Mouse (Mus musculus): ENCODE measurements around the gene Dnajb1. TPM values are rescaled to one million over a fixed set of nuclear protein-coding genes. Genes with fewer than 3 reads are reported as not detected.

Gene Dnajb1
- polyA plus RNA-seq, 1 experiment from 2014 or later = 31.6 TPM

DNA sequence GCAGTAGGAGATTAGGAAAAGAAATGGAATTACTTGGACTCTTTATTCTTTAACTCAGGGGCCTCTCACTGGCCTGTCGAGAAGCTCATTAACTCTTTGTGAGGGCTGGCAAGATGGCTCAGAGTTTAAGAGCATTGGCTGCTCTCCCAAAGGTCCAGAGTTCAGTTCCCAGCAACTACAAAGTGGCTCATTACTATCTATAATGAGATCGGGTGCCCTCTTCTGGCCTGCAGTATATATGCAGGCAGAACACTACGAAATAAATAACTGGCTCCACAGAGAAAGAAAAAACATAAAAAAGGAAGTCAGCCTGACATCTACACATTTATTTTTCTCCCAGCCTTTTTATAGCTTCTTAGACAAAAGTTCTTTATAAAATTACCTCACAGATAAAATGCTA, 11.6 kb upstream of the Dnajb1 start:
- Histone ChIP-seq H3K9me3 (ENCODE audit: low read length) (no peaks in the 10 kb centered on the region), H3K27me3 (ENCODE audit: insufficient read depth, low read length) (no peaks in the 10 kb centered on the region), H3K4me3 (ENCODE audit: low read depth, low read length) (no peak overlapping the region), H3K4me1 (ENCODE audit: insufficient read depth) (peaks cover 30% of the 10 kb centered on the region), H3K4me2 (ENCODE audit: low read depth, low read length) (no peak overlapping the region), H3K36me3 (replicated peaks; ENCODE audit: insufficient read depth, low read length) (0 out of 2 replicates have a peak, but pooled peaks cover 2% of the 10 kb centered on the region), H3K27ac (ENCODE audit: low read depth) (no peak overlapping the region), H3K9ac (replicated peaks) (no peak overlapping the region)
- ATAC-seq = no peak
- TF ChIP-seq EP300 (IDR thresholded peaks at IDR 0.05; ENCODE audit: low read depth) (no peak), CTCF (IDR thresholded peaks at IDR 0.05; ENCODE audit: low read depth) (peak; percentile 67)
- WGBS (ENCODE audit: insufficient replicate concordance) = 25% methylated on average over 3 of the region's 3 CpGs
- no peak for DNase-seq

DNA sequence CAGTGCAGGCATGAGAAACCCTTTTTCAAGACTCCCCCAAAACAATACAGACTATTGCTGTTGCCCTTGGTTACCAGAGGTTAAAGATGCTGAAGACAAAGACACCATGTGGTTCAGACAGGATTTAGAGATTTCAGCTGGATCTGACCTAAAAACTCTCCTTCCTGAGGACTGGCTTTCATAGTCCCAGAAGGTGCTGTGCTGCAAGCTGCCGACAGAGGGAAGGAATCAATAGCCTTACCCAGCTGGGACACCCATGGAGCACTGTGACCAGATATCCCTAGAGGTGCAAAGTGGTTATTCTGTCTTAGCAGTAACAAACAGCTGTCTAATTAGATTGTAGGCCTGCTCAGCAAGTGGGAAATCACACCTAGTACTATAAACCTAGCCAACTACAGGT, 9.8 kb upstream of the Dnajb1 start:
- no peak overlapping the region for H3K4me2 ChIP-seq (ENCODE audit: low read depth, low read length)
- H3K4me3 ChIP-seq (ENCODE audit: low read depth, low read length) = no peak overlapping the region
- H3K27ac ChIP-seq (ENCODE audit: low read depth) = no peak overlapping the region
- no peak for DNase-seq
- WGBS (ENCODE audit: insufficient replicate concordance) = 38% methylated on average over 1 of the region's 1 CpGs
- H3K4me1 ChIP-seq (ENCODE audit: insufficient read depth) = peaks cover 25% of the 10 kb centered on the region
- H3K9me3 ChIP-seq (ENCODE audit: low read length) = no peaks in the 10 kb centered on the region
- ATAC-seq = no peak
- no peak overlapping the region for H3K9ac ChIP-seq (replicated peaks)
- no peaks in the 10 kb centered on the region for H3K27me3 ChIP-seq (ENCODE audit: insufficient read depth, low read length)
- TF ChIP-seq CTCF (IDR thresholded peaks at IDR 0.05; ENCODE audit: low read depth) (peak; percentile 41), EP300 (IDR thresholded peaks at IDR 0.05; ENCODE audit: low read depth) (no peak)
- H3K36me3 ChIP-seq (replicated peaks; ENCODE audit: insufficient read depth, low read length) = no peaks in the 10 kb centered on the region

DNA sequence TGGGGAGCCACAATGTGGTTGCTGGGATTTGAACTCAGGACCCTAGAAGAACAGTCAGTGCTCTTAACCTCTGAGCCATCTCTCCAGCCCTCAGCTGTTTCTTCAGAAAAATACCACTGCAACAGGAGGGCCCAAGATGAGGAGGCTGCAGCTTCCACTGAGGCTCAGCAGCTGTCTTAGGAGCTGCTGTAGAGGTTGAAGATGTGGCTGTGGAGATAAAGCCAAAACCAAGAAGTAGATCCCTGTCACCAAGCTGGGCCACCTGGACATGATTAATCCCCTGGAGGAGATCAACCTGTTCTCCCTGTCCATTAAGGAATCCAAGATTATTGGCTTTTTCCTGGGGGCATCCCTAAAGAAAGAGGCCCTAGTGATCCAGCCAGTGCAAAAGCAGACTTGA, 8.2 kb upstream of the Dnajb1 start:
- Histone ChIP-seq H3K9ac (replicated peaks) (no peak overlapping the region), H3K36me3 (replicated peaks; ENCODE audit: insufficient read depth, low read length) (no peaks in the 10 kb centered on the region), H3K4me3 (ENCODE audit: low read depth, low read length) (no peak overlapping the region), H3K4me1 (ENCODE audit: insufficient read depth) (peaks cover 24% of the 10 kb centered on the region), H3K4me2 (ENCODE audit: low read depth, low read length) (peak overlapping the region; percentile 47), H3K9me3 (ENCODE audit: low read length) (no peaks in the 10 kb centered on the region), H3K27ac (ENCODE audit: low read depth) (peak overlapping the region; percentile 73), H3K27me3 (ENCODE audit: insufficient read depth, low read length) (no peaks in the 10 kb centered on the region)
- no peak for DNase-seq
- peak; percentile 51 for ATAC-seq
- TF ChIP-seq CTCF (IDR thresholded peaks at IDR 0.05; ENCODE audit: low read depth) (no peak), EP300 (IDR thresholded peaks at IDR 0.05; ENCODE audit: low read depth) (no peak)

DNA sequence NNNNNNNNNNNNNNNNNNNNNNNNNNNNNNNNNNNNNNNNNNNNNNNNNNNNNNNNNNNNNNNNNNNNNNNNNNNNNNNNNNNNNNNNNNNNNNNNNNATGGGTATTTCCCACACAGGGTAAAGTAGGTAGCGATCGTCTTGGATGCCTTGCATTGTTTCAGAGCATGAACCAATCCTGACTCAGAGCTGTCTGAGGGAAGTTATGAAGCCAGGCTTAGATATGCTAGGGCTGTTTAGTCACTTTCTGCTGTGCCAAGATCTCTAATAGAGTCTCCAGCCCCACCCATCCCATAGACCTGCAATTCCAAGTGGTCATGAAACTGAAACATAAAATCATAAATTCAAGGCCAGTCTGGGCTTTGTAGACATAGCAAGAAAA, 5.4 kb upstream of the Dnajb1 start:
- no peak for ATAC-seq
- H3K27me3 ChIP-seq (ENCODE audit: insufficient read depth, low read length) = no peaks in the 10 kb centered on the region
- no peak for TF ChIP-seq CTCF (IDR thresholded peaks at IDR 0.05; ENCODE audit: low read depth)
- TF ChIP-seq EP300 (IDR thresholded peaks at IDR 0.05; ENCODE audit: low read depth) = no peak
- peaks cover 29% of the 10 kb centered on the region for H3K4me1 ChIP-seq (ENCODE audit: insufficient read depth)
- no peak overlapping the region for H3K9ac ChIP-seq (replicated peaks)
- H3K4me2 ChIP-seq (ENCODE audit: low read depth, low read length) = no peak overlapping the region
- no peaks in the 10 kb centered on the region for H3K9me3 ChIP-seq (ENCODE audit: low read length)
- 85% methylated on average over 2 of the region's 2 CpGs for WGBS (ENCODE audit: insufficient replicate concordance)
- H3K4me3 ChIP-seq (ENCODE audit: low read depth, low read length) = no peak overlapping the region
- no peak for DNase-seq
- peak overlapping the region; percentile 72 for H3K27ac ChIP-seq (ENCODE audit: low read depth)
- no peaks in the 10 kb centered on the region for H3K36me3 ChIP-seq (replicated peaks; ENCODE audit: insufficient read depth, low read length)

DNA sequence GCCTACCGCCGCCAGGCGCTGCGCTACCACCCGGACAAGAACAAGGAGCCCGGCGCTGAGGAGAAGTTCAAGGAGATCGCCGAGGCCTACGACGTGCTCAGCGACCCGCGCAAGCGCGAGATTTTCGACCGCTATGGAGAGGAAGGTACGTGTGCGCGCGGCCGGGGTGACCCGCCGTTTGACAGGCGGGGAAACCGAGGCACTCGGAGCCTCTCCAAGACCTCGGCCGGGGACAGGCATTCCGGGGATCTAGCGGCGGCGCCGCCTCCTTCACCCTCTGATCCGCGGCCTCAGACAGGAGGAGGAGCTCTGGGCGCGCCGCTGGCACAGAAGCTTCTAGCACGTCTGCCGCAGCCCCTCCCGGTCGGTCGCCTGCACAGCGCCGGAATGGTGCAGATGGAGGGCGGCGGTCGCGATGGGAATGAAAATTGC, 421 bp downstream of the Dnajb1 start:
- DNase-seq (peak; percentile 88), ATAC-seq (peak; percentile 70)
- WGBS (ENCODE audit: insufficient replicate concordance) = under 1% methylated on average over 50 of the region's 51 CpGs
- TF ChIP-seq CTCF (IDR thresholded peaks at IDR 0.05; ENCODE audit: low read depth) (peak; percentile 35; the same call in 1 of the 2 replicates), EP300 (IDR thresholded peaks at IDR 0.05; ENCODE audit: low read depth) (no peak)
- Histone ChIP-seq H3K9ac (replicated peaks) (peak overlapping the region; percentile 95), H3K4me2 (ENCODE audit: low read depth, low read length) (peak overlapping the region; percentile 78), H3K4me3 (ENCODE audit: low read depth, low read length) (peak overlapping the region; percentile 95), H3K9me3 (ENCODE audit: low read length) (no peaks in the 10 kb centered on the region), H3K4me1 (ENCODE audit: insufficient read depth) (peaks cover 16% of the 10 kb centered on the region), H3K27me3 (ENCODE audit: insufficient read depth, low read length) (no peaks in the 10 kb centered on the region), H3K27ac (ENCODE audit: low read depth) (peak overlapping the region; percentile 99), H3K36me3 (replicated peaks; ENCODE audit: insufficient read depth, low read length) (peaks cover 38% of the 10 kb centered on the region)

DNA sequence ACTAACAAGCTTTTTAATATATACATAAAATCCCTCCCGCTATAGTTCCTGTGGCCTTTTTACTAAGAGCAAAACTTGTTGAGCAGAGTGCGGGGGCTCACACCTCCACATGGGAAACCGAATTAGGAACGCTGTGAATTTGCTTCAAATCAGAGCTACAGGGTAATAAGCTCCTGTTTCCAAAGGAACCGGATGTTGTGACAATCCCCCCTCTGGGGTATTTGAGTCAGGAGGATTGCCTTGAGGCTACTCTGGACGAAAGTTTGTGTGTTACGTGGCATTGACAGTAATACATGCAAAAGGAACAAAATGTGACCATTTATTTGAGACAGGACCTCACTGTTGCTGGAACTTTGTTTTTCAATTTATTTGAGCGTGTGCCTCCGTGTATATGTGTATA, 1.1 kb downstream of the Dnajb1 start:
- Histone ChIP-seq H3K27ac (ENCODE audit: low read depth) (peak overlapping the region; percentile 99), H3K9me3 (ENCODE audit: low read length) (no peaks in the 10 kb centered on the region), H3K27me3 (ENCODE audit: insufficient read depth, low read length) (no peaks in the 10 kb centered on the region), H3K9ac (replicated peaks) (peak overlapping the region; percentile 95), H3K4me3 (ENCODE audit: low read depth, low read length) (peak overlapping the region; percentile 95), H3K4me2 (ENCODE audit: low read depth, low read length) (peak overlapping the region; percentile 78), H3K4me1 (ENCODE audit: insufficient read depth) (peaks cover 16% of the 10 kb centered on the region), H3K36me3 (replicated peaks; ENCODE audit: insufficient read depth, low read length) (peaks cover 43% of the 10 kb centered on the region)
- ATAC-seq (no peak), DNase-seq (no peak)
- no peak for TF ChIP-seq EP300 (IDR thresholded peaks at IDR 0.05; ENCODE audit: low read depth)
- TF ChIP-seq CTCF (IDR thresholded peaks at IDR 0.05; ENCODE audit: low read depth) = no peak
- 13% methylated on average over 9 of the region's 9 CpGs for WGBS (ENCODE audit: insufficient replicate concordance)
